Mouse (Mus musculus) monocyte, adult 5-6 weeks (primary cell): ENCODE results near the gene Podxl. TPM values are rescaled to one million over a fixed set of nuclear protein-coding genes. Genes with fewer than 3 reads are reported as not detected.

Source experiments
- ATAC-seq: fragments of 153-309, 156-312 bp; replicated peaks from 2 replicates; pipeline ENCODE4 v1.8.0; 2017; ENCODE audit warnings: mild to moderate bottlenecking; ENCODE audit not compliant: low TSS enrichment, insufficient number of reproducible peaks, severe bottlenecking, poor library complexity, low FRiP score
- total RNA-seq: library from RNA; stranded (forward); fragments of 200-1000, 200-491, 200-594 nt; gene quantifications from 3 replicates; pipeline ENCODE4 v1.2.3, GENCODE M21; 2017

Gene Podxl
- total RNA-seq, 1 experiment from 2014 or later: 0.10 TPM

DNA sequence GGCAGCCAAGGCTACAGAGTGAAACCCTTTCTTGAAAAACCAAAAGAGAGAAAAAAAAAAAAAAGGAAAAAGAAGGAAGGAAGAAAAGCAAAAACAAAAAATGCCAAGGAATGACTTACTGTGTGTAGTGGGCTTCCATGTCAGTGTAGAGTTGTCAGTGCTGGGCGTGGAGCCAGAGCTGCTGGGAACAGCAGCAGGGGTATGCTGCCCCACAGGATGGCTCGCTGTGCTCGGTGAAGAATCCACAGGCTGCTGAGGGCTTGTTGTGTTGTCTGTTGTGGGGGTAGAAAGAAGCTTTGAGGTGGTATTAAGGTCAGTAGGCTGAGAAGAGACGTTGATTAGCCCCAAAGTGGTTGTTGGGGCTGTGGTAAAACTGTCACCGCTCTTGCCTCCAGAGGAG lies 35.4 kb downstream of the Podxl start:
- no peak for ATAC-seq

DNA sequence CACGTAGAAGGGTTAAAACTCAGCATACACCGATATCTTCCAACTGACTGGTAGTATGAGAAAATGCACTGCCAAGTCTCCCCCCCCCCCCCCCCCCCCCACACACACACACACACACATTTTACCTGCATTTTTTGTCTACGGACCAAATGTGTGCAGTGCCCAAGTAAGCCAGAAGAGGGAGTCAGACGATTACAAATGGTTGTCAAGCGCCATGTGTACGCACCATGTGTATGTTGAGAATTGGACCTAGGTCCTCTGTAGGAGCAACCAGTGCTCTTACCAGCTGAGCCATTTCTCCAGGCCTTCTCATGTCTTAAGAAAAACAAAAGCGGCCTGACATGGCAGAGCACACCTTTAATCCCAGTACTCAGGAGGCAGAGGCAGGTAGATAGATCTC lies 35.9 kb downstream of the Podxl start:
- ATAC-seq: no peak

DNA sequence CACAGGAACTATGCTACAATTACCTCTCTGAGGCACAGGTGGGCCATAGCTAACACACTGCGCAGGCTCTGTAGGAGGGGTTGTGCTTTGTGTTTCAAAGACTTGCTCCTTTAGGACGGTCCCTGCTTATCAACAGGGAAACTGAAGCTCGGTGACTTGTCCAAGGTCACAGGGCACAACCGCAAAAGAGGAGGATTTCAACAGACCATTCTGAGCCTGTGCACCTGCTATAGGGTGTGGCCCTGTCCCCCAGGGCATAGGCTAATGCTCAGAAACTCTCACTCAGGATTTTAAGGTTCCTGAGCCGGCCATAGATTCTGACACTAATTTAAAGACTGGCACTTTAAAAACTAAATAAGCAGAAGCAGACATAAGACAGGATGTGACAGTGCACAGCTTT lies 36.9 kb downstream of the Podxl start:
- no peak for ATAC-seq

DNA sequence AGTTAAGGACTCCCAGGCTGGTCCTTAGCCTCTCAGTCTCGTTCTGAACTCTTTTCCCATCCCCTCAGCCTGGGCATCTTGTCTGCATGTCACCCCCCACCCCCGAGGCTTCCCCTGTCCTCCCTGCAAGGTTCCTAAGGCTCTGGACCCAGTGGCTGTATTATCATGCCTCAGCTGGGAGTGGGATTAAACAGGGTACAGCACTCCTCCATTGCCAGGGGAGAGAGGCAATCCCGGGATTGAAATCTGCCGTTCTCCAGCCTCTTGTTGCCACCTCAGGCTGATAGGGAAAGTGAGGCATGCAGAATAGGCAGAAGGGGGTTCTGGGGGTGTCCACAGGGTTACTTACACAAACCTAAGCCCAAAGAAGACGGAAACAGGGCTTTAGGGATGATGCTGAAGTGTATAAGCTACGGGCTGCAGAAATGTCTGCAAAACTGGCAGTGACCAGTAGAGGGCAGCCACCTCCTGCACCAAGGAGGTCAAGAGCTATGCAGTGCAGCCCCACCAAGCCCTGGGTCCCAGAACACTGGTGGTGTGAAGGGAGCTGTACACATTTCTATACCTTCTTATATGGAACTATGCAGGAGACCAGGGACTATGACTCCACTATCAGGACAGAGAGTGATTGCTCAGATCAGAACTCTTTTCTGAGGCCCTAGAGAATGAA lies 38.4 kb downstream of the Podxl start:
- 0 out of 2 replicates have a peak, but pooled peaks have one; percentile 51 for ATAC-seq

DNA sequence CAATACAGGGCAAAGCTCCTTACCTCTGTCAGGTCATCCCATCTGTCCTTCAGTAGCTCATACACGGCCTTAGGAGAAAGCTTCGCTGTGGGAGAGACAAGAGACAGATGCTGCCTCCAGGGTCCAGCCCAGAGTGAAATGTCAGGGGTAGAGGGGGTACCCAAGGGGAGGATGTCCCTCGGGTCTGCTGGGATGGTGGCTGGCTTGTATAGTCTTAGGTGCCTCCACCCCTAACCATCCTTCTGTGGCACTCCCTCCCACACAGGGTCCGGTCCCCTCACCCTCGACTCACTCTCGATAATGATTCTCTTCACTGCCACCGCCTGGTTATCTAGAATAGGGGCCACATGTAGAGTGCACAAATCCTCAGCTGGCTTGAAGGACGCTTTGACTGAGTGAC lies 39.1 kb downstream of the Podxl start:
- ATAC-seq: no peak

DNA sequence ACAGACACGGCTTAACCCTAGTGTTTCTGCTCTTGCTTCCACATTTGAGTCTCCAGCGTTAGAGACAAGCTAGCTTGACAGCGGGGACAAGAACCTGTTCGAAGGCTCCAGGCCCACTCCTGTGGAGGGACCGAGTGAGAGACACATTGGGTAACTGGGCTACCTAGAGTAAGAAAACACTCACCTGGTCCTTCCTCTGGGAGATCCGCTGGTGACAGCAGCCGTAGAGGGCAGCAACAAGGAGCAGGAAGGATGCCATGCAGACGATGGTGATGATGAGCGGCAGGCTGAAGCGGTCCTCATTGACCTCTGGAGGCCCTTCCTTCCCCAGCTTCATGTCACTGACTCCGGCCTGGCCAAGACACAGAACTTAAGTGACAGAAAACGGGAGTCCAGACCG lies 39.7 kb downstream of the Podxl start:
- no peak for ATAC-seq

DNA sequence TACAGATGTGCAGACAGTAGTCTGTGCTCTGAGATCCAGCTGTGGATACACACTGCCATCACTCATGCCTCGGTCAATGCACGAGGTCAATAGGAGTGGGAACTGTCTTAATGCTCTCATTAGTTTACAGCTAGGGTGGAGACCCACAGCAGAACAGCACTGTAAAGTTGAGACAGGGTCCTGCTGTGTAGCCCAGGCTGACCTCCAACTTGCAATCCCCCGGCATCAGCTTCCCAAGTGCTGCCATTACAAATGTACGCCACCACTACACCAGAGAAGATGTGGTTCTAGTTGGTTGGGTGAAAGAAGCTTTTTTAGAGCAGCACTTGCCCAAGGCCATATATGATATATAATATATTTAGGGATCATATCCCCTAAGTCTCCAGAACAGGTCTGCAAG lies 40.1 kb downstream of the Podxl start:
- ATAC-seq: no peak

DNA sequence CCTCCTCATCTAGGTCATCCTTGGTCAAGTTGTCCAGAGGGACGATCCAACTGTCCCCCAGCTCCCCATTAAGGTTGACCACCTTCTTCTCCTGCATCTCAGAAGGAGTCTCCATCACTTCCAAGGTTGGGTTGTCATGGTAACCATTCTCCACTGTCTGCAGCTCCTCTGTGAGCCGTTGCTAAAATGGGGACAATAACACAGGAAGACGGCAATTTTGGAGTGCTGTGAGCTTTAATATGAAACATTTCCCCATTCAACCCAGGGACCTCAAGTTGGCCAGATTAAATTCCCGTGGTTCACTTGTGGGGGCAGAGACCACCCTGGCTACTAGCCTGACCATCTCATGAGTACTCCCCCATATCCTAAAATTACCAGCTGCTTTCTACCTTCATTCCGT lies 40.7 kb downstream of the Podxl start:
- ATAC-seq: no peak

DNA sequence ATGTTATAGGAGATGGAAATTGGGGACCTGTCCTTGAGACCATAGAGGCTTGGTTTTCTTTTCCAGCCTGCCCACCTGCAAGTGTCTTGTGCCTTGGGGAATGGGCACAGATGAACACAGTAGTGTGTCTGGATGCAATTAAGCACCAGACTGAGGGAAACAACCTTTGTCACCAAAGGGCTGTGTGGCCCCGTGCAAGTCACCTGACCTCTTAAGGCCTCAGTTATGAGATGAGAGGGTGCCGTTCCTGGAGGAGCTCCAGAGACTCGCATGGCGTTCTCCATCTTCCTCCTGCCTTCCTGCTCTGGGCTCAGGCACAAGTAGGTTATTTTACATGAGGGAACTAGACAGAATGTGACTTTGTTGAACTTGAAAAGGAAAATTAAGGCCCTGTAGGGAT lies 41.3 kb downstream of the Podxl start:
- no peak for ATAC-seq

DNA sequence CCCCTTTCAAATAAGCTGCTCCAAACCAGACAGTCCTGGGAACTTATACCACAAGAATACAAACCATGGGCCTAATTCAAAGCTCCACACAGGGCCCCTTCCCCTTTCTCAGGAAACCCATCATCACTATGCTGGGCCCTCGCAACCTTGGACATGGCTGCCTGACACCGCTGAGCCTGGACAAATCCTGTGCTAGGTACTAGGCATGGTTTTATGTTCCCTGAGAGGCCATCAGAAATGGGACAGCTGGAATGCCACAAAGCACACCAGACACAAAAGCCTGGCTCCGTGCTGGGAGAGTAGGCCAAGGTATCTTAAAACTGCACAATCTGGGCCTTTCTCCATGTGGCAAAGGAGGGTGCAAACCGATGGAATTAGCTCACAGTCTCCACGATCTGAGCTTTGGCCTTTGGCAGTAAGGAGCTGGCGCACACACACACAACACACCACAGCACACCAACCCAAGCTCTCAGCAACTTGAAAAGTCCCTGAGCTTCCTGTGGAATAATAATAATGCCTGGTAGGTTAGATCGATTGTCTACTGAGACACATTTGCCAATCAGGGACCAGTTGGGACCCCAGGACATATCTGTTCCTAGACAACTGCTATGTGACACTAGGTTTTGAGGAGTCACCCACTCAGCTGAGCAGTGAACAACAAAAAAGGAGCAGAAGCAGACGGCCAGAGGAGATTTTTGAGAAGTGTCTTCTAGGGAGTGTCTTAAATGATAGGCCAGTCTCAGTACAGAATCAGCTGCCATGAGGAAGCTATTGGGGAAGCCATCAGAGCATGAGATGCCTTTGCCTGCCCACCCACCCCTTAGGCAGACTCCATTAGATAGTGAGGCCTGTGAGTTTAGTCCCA lies 42.1 kb downstream of the Podxl start:
- ATAC-seq: no peak

DNA sequence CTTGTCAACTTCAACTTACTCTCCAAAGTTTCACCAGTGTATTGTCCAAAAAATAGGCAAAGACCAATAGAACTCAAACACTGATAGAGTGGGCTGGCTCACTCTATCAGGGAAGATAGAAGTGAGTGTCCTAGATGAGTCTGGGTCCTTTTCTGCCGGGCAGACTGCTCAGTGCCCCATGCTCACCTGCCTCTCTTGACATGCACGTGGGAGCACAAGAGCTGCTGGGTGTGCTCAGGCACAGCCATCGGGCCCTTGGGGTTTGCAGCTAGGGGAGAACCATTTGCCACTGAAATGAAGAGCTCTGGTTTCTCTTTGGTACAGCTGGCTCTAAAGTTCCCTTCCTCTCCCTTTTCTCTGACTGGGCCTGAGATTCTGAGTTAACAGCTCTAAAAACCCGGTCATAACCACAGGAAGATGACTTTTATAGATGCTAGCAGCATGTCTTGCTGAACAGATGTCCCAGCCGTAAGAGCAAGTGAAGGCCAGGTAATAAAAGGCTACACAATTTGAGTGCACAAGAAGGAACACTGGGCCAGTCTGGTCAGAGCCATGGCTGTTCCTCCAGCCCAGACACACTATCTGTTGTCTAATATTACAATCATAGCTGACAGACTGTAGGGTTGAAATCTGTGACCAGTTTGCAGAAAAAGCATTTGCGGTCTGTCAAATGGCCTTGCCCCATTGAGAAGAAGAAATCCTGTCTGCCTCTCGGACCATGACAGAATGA lies 43.1 kb downstream of the Podxl start:
- no peak for ATAC-seq

DNA sequence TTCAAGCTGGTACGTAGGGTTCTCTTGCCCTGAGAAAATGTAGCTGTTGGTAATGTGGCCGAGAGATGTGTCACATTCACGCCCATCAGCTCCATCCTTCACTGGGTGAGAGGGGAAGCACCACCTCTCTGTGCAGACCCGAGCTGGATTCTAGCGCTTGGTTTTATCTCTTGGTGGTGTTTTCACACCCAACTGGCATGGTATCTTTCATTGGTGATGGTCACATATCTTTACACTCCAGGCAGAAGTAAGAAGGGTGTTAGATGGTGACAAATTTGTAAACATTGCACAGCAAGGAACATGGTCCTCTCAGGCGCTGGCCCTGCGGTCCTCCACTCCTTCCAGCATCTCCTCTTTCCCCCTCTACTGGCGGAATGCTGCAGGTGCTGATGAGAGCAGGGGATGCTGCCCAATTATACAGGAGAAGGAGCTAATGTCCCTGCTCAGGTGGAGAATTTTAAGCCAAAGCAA lies 44.7 kb downstream of the Podxl start:
- peak; percentile 52; the same call in 1 of the 2 replicates for ATAC-seq

DNA sequence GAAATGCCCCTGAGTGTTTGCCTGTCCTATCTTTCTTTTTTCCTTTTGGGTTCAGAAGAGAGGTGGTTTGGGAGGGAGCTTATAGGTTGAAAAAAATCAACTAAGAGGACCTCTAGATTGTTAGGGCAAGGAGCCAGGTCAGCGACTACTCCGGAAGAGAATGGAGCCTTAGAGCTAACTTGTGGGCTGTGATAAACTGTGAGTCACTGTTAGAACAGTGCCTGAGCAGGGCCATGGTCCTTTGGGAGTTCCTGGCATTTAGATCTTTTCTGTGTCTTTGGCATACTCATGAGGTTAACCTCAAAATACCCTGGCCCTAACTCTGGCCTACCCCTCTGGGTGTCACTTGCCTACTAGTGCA lies 45.5 kb downstream of the Podxl start:
- ATAC-seq: no peak

DNA sequence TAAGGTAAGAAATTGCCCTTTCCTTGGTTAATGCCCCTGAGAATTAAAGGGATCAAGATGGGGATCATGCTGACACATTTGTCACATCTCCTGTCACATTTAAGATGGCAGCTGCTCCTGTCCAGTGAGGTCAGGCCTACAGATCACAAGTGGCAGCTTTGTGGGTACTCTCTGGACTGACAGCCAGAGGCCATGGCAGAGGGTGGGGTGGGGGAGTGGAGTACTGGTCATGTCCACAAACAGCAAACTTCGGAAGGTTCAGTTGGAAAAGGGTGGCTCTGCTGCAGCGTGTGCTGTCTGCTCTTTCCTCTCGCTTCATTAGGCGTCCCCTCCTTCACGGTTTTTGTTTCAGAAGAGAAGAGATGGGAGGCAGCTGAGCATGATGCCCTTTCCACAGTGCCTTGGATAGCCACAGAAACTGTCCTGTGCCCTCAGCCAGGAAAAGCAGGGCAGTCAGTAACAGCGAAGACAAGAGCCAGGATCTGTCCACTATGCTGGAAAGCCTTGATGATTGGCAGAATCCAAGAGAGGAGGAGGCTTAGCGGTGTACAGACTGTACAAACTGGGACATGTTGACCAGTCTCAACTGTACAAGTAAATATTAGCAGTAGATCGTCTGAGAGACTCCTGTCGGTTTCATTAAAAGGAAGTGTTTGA lies 46.0 kb downstream of the Podxl start:
- ATAC-seq: no peak

DNA sequence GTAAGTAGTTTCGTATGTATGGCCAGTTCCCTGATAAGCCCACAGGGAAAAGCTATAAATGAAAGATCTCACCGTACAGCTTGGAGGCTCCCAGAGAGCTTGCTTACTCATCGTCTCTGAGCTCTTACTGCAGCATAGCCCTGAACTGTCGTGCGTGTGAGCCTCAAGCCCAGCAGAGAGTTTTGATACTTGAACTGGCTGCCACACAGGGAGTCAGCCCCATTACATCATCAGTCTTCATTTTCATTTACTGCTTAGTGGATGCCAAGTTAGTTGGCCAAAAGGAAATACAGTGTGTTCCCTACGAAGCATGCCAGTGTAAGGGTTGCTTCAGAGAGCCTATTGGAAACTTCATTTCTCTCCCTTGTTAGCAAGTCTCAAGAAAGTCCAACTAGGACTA lies 50.1 kb downstream of the Podxl start:
- no peak for ATAC-seq

DNA sequence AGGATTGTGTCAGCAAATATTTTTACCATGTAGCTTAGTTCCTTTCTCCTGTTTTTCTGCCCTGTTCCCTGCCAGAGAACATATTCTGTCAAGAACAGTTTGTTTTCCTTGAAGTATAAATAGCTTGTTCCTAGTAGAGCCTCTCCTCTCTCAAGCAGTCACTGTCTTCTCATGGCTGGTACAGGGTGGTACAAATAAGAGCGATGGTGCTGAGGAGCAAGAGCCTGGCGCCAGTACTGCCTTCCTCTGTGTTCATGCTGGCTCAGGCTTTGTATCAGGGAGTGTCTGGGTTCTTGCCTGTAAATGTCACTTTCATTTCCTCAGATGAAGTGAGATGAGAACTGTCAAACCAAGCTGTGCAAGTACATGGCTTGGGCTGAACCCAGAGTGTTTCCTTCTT lies 61.2 kb downstream of the Podxl start:
- ATAC-seq: peak; percentile 53; the same call in 1 of the 2 replicates

DNA sequence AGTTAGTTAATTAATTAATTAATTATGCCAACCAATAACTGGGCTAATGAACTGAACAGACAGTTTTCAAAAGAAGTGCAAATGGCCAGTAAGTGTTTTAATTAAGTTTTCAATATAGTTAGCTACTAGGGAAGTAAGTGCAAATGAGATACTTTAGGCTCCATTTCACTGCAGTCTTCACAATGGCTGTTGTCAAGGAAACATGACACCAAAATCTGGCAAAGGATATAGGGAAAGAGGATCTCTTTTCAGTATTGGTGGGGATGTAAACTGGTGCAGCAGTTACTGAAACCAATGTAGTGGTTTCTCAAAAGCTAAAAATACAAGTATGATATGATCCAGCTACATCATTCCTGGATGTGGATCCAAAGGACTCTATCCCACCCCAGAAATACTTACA lies 63.1 kb downstream of the Podxl start:
- no peak for ATAC-seq

DNA sequence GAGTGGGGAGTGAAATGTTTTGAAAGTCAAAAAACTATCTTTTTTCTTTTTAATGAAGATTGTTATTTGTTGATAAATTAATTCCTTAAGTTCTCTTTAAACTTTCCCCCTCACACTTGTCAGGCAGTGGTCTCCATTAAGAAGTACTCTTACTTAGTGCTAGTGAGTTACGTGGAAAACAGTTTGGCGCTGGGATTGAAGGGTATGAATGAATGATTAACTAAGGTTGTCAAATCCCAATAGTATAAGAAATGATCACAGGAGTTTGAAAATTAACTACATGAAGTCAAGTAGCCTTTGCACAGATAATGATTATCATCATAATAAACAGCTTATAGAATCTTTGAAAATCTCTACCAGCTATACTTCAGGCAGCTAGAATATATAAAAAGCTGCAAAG lies 63.5 kb downstream of the Podxl start:
- ATAC-seq: no peak

DNA sequence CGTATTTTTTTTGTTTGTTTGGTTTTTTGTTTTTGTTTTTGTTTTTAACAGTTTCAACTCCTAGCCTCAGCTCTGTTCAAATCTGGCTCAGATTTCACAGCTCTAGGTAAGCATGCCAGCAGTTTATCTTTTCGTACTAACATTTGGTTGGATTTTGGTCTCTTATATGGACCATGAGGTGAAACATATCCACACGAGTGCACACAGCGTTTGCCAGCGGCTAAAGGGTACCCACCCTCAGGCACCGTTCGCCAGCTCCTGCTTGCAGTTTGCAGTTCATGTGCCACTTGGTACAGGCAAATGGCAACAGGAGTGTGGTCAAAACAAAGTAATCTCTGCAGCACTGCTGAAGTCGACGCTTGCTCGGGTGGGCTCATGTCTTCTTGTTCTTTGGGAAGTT lies 63.9 kb downstream of the Podxl start:
- no peak for ATAC-seq
